Mouse (Mus musculus) forebrain, embryonic 13.5 days (tissue): ENCODE results near the gene Shpk. TPM values are rescaled to one million over a fixed set of nuclear protein-coding genes. Genes with fewer than 3 reads are reported as not detected.

Experiments used
- ATAC-seq: fragments of 200-750 bp; cut with Nextera tagmentation; 2 replicates; pipeline ENCODE4 v1.8.0; 2017
- H3K27ac ChIP-seq: fragments of 300-500 bp; sonication (generic); 2 replicates; pipeline ENCODE4 v1.5.1; 2015; ENCODE audit warnings: inconsistent platforms, mild to moderate bottlenecking, moderate library complexity
- H3K27me3 ChIP-seq: fragments of 300-500 bp; sonication (generic); 2 replicates; pipeline ENCODE4 v1.6.1; 2015; ENCODE audit warnings: mild to moderate bottlenecking, inconsistent platforms
- H3K36me3 ChIP-seq: fragments of 300-500 bp; sonication (generic); 2 replicates; pipeline ENCODE4 v1.6.1; 2015; ENCODE audit warnings: mild to moderate bottlenecking, inconsistent platforms; ENCODE audit not compliant: poor library complexity, severe bottlenecking
- H3K4me1 ChIP-seq: fragments of 300-500 bp; sonication (generic); 2 replicates; pipeline ENCODE4 v1.6.1; 2015; ENCODE audit warnings: inconsistent platforms
- H3K4me2 ChIP-seq: fragments of 300-500 bp; sonication (generic); 2 replicates; pipeline ENCODE4 v1.6.1; 2015; ENCODE audit warnings: inconsistent platforms, mild to moderate bottlenecking, moderate library complexity
- H3K4me3 ChIP-seq: fragments of 300-500 bp; sonication (generic); 2 replicates; pipeline ENCODE4 v1.5.1; 2015; ENCODE audit warnings: mild to moderate bottlenecking, inconsistent platforms
- H3K9ac ChIP-seq: fragments of 300-500 bp; sonication (generic); 2 replicates; pipeline ENCODE4 v1.6.1; 2015; ENCODE audit warnings: mild to moderate bottlenecking, inconsistent platforms
- H3K9me3 ChIP-seq: fragments of 300-500 bp; sonication (generic); replicated peaks from 2 replicates; pipeline ENCODE4 v1.6.1; 2016; ENCODE audit warnings: inconsistent platforms
- WGBS: fragments of 180-500 bp; shearing (Covaris S2); methylation state at CpG from one replicate; pipeline ENCODE4 v1.1.7; 2015; 5-methylcytosine and 5-hydroxymethylcytosine counted together
- polyA plus RNA-seq: library from polyadenylated mRNA; unstranded; fragments of >200 nt; fragmentation: Nextera tagmentation; extraction: Ambion mirVana; gene quantifications from 2 replicates; pipeline ENCODE4 v1.2.1, GENCODE M21; 2015

Shpk gene
- polyA plus RNA-seq, 1 experiment from 2014 or later: 1.2 TPM

- WGBS: 88% methylated on average over 8 of the region's 8 CpGs
- ATAC-seq: no peak
- Histone ChIP-seq H3K4me2 (no peak overlapping the region), H3K27me3 (no peaks in the 10 kb centered on the region), H3K4me3 (no peak overlapping the region), H3K36me3 (no peaks in the 10 kb centered on the region), H3K9ac (no peak overlapping the region), H3K9me3 (no peaks in the 10 kb centered on the region), H3K27ac (no peak overlapping the region), H3K4me1 (peaks cover 6% of the 10 kb centered on the region)
Measured at GRCm38 (mm10) chr11:73203895-73204294, 4.6 kb downstream of the Shpk start.

GRCm38 (mm10) chr11:73205194-73205593 is 5.9 kb downstream of the Shpk start:
- Histone ChIP-seq H3K4me2 (no peak overlapping the region), H3K9me3 (no peaks in the 10 kb centered on the region), H3K27me3 (no peaks in the 10 kb centered on the region), H3K4me3 (no peak overlapping the region), H3K4me1 (no peaks in the 10 kb centered on the region), H3K27ac (no peak overlapping the region), H3K9ac (no peak overlapping the region), H3K36me3 (no peaks in the 10 kb centered on the region)
- 85% methylated on average over 7 of the region's 7 CpGs for WGBS
- no peak for ATAC-seq

- H3K4me3 ChIP-seq: no peak overlapping the region
- no peaks in the 10 kb centered on the region for H3K9me3 ChIP-seq
- no peaks in the 10 kb centered on the region for H3K27me3 ChIP-seq
- WGBS: 89% methylated on average over 2 of the region's 2 CpGs
- H3K4me2 ChIP-seq: no peak overlapping the region
- no peaks in the 10 kb centered on the region for H3K36me3 ChIP-seq
- no peak overlapping the region for H3K27ac ChIP-seq
- H3K9ac ChIP-seq: no peak overlapping the region
- ATAC-seq: no peak
- no peaks in the 10 kb centered on the region for H3K4me1 ChIP-seq
Measured at GRCm38 (mm10) chr11:73207621-73208020, 8.4 kb downstream of the Shpk start.

DNA sequence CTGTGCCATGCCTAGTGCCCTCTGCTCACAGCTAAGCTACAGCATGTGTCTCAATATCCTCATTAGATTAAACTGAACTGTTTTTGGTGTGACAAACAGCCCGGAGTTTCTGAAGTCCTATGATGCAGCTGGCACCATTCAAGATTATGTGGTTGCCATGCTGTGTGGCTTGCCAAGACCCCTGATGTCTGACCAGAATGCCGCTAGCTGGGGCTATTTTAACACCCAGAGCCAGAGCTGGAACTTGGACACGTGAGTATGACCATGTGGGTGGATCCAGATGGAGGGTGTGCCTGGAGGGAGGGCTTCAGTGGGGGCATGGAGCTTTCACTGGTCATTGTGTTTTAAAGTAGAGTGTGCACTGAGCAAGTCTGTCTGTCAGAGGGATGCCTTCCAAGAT is 14.7 kb downstream of the Shpk start:
- Histone ChIP-seq H3K27me3 (no peaks in the 10 kb centered on the region), H3K4me3 (no peak overlapping the region), H3K4me1 (no peaks in the 10 kb centered on the region), H3K9ac (no peak overlapping the region), H3K9me3 (no peaks in the 10 kb centered on the region), H3K27ac (no peak overlapping the region), H3K36me3 (no peaks in the 10 kb centered on the region), H3K4me2 (no peak overlapping the region)
- no peak for ATAC-seq
- 78% methylated on average over 3 of the region's 3 CpGs for WGBS

GRCm38 (mm10) chr11:73219671-73220070 is 20.4 kb downstream of the Shpk start:
- H3K9me3 ChIP-seq: no peaks in the 10 kb centered on the region
- no peaks in the 10 kb centered on the region for H3K36me3 ChIP-seq
- H3K4me3 ChIP-seq: no peak overlapping the region
- no peaks in the 10 kb centered on the region for H3K27me3 ChIP-seq
- H3K4me2 ChIP-seq: no peak overlapping the region
- ATAC-seq: no peak
- no peak overlapping the region for H3K9ac ChIP-seq
- no peaks in the 10 kb centered on the region for H3K4me1 ChIP-seq
- no peak overlapping the region for H3K27ac ChIP-seq
- WGBS: 64% methylated on average over 2 of the region's 2 CpGs

DNA sequence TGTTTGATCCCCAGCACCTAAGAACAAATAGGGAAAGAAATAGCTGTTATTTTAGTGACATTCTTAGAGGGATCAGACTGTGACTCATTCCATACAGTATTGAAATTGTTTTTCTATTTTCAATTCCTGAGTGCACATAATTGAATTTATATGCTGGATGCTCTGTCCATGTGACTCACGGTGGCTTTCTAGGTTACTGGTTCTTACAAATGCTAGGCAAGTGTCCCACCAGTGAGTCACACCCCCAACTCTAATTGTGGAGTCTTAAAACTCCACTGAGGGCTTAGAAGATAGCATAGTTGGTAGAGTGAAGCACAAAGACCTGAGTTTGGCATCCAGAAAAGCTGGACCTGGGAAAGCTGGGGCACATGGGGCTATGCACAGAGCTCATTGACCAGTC is 21.4 kb downstream of the Shpk start:
- ATAC-seq: no peak
- H3K4me3 ChIP-seq: no peak overlapping the region
- WGBS: 93% methylated on average over 1 of the region's 1 CpGs

DNA sequence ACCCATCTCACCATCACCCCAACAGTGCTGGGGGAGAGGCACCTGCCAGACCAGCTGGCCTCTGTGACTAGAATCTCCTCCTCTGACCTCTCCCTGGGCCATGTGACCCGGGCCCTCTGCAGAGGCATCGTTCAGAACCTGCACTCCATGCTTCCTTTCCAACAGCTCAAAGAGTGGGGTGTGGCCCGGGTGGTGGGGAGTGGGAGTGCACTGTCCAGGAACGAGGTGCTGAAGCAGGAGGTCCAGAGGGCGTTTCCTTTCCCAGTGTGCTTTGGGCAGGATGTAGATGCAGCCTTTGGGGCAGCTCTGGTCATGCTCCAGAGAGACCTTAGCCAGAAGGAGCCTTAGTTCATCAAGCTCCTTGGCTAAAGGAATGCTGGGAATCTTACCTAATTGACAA is 23.6 kb downstream of the Shpk start:
- Histone ChIP-seq H3K4me3 (no peak overlapping the region), H3K4me1 (no peaks in the 10 kb centered on the region), H3K27ac (no peak overlapping the region), H3K9ac (no peak overlapping the region), H3K4me2 (no peak overlapping the region), H3K27me3 (no peaks in the 10 kb centered on the region), H3K36me3 (no peaks in the 10 kb centered on the region), H3K9me3 (no peaks in the 10 kb centered on the region)
- 53% methylated on average over 5 of the region's 5 CpGs for WGBS
- no peak for ATAC-seq

More for the DNA sequence above, 21.4 kb downstream of the Shpk start:
- Histone ChIP-seq H3K4me1 (no peaks in the 10 kb centered on the region), H3K27ac (no peak overlapping the region), H3K9ac (no peak overlapping the region), H3K36me3 (no peaks in the 10 kb centered on the region), H3K4me2 (no peak overlapping the region), H3K9me3 (no peaks in the 10 kb centered on the region), H3K27me3 (no peaks in the 10 kb centered on the region)

GRCm38 (mm10) chr11:73223966-73224365 is 24.7 kb downstream of the Shpk start:
- Histone ChIP-seq H3K4me2 (no peak overlapping the region), H3K36me3 (no peaks in the 10 kb centered on the region), H3K4me1 (no peaks in the 10 kb centered on the region), H3K27ac (no peak overlapping the region), H3K9me3 (peaks cover 2% of the 10 kb centered on the region; the same call in 1 of the 2 replicates), H3K27me3 (no peaks in the 10 kb centered on the region), H3K4me3 (no peak overlapping the region), H3K9ac (no peak overlapping the region)
- no peak for ATAC-seq
- 73% methylated on average over 2 of the region's 2 CpGs for WGBS

GRCm38 (mm10) chr11:73225856-73226255 is 26.6 kb downstream of the Shpk start:
- H3K9me3 ChIP-seq: peaks cover 3% of the 10 kb centered on the region; the same call in 1 of the 2 replicates
- H3K4me3 ChIP-seq: no peak overlapping the region
- H3K4me2 ChIP-seq: no peak overlapping the region
- no peak for ATAC-seq
- 90% methylated on average over 6 of the region's 6 CpGs for WGBS
- no peak overlapping the region for H3K27ac ChIP-seq
- no peaks in the 10 kb centered on the region for H3K27me3 ChIP-seq
- H3K4me1 ChIP-seq: no peaks in the 10 kb centered on the region
- H3K36me3 ChIP-seq: no peaks in the 10 kb centered on the region
- H3K9ac ChIP-seq: no peak overlapping the region

DNA sequence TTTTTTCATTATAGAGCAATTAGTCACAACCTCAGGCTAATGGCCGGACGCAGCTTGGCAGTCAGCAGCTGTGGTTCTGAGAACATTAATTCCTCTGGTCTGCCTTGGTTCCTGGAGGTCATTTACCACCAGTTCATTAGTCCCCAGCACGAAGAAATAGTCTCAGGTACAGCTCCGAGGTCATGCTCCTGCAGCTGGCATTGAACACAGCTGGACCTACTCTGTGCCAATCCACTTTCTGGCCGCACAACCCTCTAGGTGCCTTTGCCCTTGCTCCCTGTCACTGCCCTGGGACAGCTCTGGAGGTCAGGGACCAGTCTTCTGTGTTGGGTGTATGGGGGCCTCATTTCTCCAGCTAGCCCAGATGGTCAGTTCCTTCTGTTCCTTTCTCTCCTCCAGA is 29.6 kb downstream of the Shpk start:
- Histone ChIP-seq H3K9me3 (peaks cover 3% of the 10 kb centered on the region; the same call in 1 of the 2 replicates), H3K4me3 (no peak overlapping the region), H3K9ac (no peak overlapping the region), H3K36me3 (no peaks in the 10 kb centered on the region), H3K27ac (no peak overlapping the region), H3K27me3 (no peaks in the 10 kb centered on the region), H3K4me1 (no peaks in the 10 kb centered on the region), H3K4me2 (no peak overlapping the region)
- ATAC-seq: no peak
- 80% methylated on average over 5 of the region's 5 CpGs for WGBS

DNA sequence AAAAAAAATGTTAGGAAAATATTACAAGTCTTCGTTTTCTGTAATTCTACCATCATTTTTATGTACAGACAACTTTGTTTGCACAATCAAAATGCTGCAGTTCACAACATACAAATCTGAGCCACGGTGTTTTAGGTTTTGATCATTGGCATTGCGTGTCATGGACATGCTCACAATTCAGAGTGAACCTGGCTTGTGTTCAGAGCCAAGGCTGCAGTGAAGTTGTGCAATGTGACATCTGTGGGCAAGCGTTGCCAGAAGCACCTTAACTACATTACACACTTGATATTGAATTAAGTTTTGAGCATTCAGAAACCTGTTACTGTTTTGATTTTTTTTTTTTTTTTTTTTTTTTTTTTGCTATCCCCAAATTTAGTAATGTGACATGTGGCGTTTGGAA is 30.8 kb downstream of the Shpk start:
- no peaks in the 10 kb centered on the region for H3K36me3 ChIP-seq
- no peak overlapping the region for H3K27ac ChIP-seq
- peaks cover 3% of the 10 kb centered on the region; the same call in 1 of the 2 replicates for H3K9me3 ChIP-seq
- 90% methylated on average over 5 of the region's 5 CpGs for WGBS
- H3K4me3 ChIP-seq: no peak overlapping the region
- ATAC-seq: no peak
- H3K9ac ChIP-seq: no peak overlapping the region
- no peaks in the 10 kb centered on the region for H3K27me3 ChIP-seq
- H3K4me2 ChIP-seq: no peak overlapping the region
- no peaks in the 10 kb centered on the region for H3K4me1 ChIP-seq

DNA sequence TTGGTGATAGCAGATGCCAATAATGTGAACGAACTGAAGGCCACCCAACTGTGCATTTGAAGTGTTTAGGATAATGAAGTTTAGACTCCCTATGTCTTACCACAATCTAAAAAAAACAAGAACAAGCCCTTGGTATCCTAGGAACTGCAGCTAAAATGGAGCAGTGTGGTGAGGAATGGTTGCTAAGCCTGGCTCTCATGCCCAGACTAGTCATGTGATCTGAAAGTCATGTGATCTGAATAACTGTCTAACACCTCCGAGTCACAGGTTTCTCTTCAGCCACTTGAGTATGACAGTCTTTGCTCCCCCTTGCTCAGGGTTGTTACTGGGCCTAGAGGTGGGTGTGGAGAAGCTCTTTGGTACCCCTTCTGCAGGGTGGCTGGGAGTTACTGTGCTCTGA is 33.3 kb downstream of the Shpk start:
- H3K9me3 ChIP-seq: peaks cover 3% of the 10 kb centered on the region; the same call in 1 of the 2 replicates
- no peak overlapping the region for H3K4me3 ChIP-seq
- no peaks in the 10 kb centered on the region for H3K4me1 ChIP-seq
- H3K27ac ChIP-seq: no peak overlapping the region
- WGBS: 54% methylated on average over 2 of the region's 2 CpGs
- H3K9ac ChIP-seq: no peak overlapping the region
- ATAC-seq: no peak
- H3K4me2 ChIP-seq: no peak overlapping the region
- H3K36me3 ChIP-seq: no peaks in the 10 kb centered on the region
- H3K27me3 ChIP-seq: no peaks in the 10 kb centered on the region

- H3K4me1 ChIP-seq: no peaks in the 10 kb centered on the region
- no peaks in the 10 kb centered on the region for H3K36me3 ChIP-seq
- H3K9me3 ChIP-seq: peaks cover under 1% of the 10 kb centered on the region; the same call in 1 of the 2 replicates
- no peak within 1 kb of the TSS for H3K4me3 ChIP-seq
- WGBS: 87% methylated on average over 5 of the region's 5 CpGs
- no peak within 1 kb of the TSS for H3K27ac ChIP-seq
- H3K27me3 ChIP-seq: no peaks in the 10 kb centered on the region
- H3K9ac ChIP-seq: no peak within 1 kb of the TSS
- no peak for ATAC-seq
- H3K4me2 ChIP-seq: no peak within 1 kb of the TSS
Measured at GRCm38 (mm10) chr11:73233992-73234391, 34.7 kb downstream of the Shpk start, which contains the start of gene Trpv1. Gene Trpv1 (plus strand): TSS chr11:73234292.
